Mouse (Mus musculus): ENCODE measurements around the gene Bicral. TPM values are rescaled to one million over a fixed set of nuclear protein-coding genes. Genes with fewer than 3 reads are reported as not detected.
A peak's percentile ranks its signal among the peaks of the same experiment; 100 is the strongest.

Bicral gene
- 10.8 and 11.5 TPM in 2 replicates for polyA plus RNA-seq (2014; fragmentation: Nextera tagmentation; extraction: Ambion mirVana)

DNA sequence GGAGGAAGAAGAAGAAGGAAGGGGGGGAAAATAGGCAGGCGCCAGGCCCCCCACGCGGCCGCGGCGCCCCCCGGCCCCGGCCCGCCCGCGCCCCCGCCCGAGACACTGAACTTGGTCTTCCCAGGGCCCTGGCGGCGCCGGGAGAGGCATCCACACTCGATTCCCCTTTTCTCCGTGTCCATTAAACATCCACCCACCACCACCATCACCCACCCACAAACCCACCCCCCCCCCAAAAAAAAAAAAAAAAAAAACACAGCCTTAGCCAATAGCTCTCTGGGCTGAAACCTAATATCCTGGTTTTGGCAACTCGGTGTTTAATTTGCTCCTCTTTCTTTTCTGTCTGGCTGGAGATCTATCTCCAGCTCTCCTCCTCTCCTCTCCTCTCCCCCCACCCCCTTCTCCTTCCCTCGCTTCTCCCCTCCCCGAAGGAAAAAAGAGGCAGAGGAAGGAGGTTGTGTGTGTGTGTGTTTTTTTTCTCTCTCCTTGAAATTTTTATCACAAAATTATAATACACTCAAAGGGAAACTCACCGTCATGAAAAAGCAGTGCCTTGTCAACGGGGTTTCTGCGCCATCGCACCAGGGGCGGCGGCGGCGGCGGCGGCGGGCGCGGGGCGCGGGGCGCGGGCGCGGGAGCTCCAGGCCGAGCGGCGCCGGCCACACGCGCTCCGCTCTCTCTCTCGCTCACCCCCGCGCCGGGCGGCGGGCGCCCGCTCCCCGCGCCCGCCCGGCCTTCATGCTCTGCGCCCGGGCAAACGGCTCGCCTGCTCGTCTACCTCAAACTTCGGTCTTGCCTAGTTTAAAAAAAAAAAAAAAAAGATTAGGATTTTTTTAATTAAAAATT, at the start of gene Bicral:
Gene Bicral (minus strand): TSS at position 580 of the 846 bp plus-strand sequence.
- peak within 1 kb of the TSS; percentile 58 for H3K4me2 ChIP-seq (ENCODE audit: low read depth, low read length)
- peak; percentile 77 for ATAC-seq (ENCODE audit: low read depth)
- peak within 1 kb of the TSS; percentile 62 for H3K4me3 ChIP-seq (ENCODE audit: low read depth, low read length)
- H3K9me3 ChIP-seq (ENCODE audit: control insufficient read depth, low read length) = no peaks in the 10 kb centered on the region
- H3K4me1 ChIP-seq (ENCODE audit: control insufficient read depth, insufficient read depth, low read length) = peaks cover 31% of the 10 kb centered on the region
- peak within 1 kb of the TSS; percentile 100 for H3K9ac ChIP-seq (replicated peaks; ENCODE audit: low read depth, low read length)
- 0 out of 2 replicates have a peak, but pooled peaks cover 3% of the 10 kb centered on the region for H3K36me3 ChIP-seq (ENCODE audit: control insufficient read depth, insufficient read depth, low read length)
- peak within 1 kb of the TSS; percentile 100 for H3K27ac ChIP-seq (ENCODE audit: low read depth, low read length)
- WGBS = 0% methylated on average over 52 of the region's 65 CpGs
- no peaks in the 10 kb centered on the region for H3K27me3 ChIP-seq (ENCODE audit: control insufficient read depth, insufficient read depth, low read length)

GRCm38 (mm10) chr17:46903876-46904490, 45.7 kb upstream of the Bicral start:
- Histone ChIP-seq H3K4me3 (ENCODE audit: low read depth, low read length) (no peak overlapping the region), H3K27me3 (ENCODE audit: control insufficient read depth, insufficient read depth, low read length) (no peaks in the 10 kb centered on the region), H3K27ac (ENCODE audit: low read depth, low read length) (no peak overlapping the region), H3K4me1 (ENCODE audit: control insufficient read depth, insufficient read depth, low read length) (no peaks in the 10 kb centered on the region), H3K9ac (replicated peaks; ENCODE audit: low read depth, low read length) (no peak overlapping the region), H3K4me2 (ENCODE audit: low read depth, low read length) (no peak overlapping the region; the same call in 1 of the 2 replicates), H3K9me3 (ENCODE audit: control insufficient read depth, low read length) (no peaks in the 10 kb centered on the region), H3K36me3 (ENCODE audit: control insufficient read depth, insufficient read depth, low read length) (no peaks in the 10 kb centered on the region)
- ATAC-seq (ENCODE audit: low read depth) = peak; percentile 79
- 26% methylated on average over 19 of the region's 19 CpGs for WGBS

GRCm38 (mm10) chr17:46900941-46901340, 42.7 kb upstream of the Bicral start:
- H3K4me3 ChIP-seq (ENCODE audit: low read depth, low read length) = no peak overlapping the region
- no peaks in the 10 kb centered on the region for H3K4me1 ChIP-seq (ENCODE audit: control insufficient read depth, insufficient read depth, low read length)
- WGBS = 57% methylated on average over 2 of the region's 2 CpGs
- no peaks in the 10 kb centered on the region for H3K36me3 ChIP-seq (ENCODE audit: control insufficient read depth, insufficient read depth, low read length)
- H3K9ac ChIP-seq (replicated peaks; ENCODE audit: low read depth, low read length) = no peak overlapping the region
- H3K4me2 ChIP-seq (ENCODE audit: low read depth, low read length) = no peak overlapping the region
- H3K27ac ChIP-seq (ENCODE audit: low read depth, low read length) = no peak overlapping the region
- H3K9me3 ChIP-seq (ENCODE audit: control insufficient read depth, low read length) = no peaks in the 10 kb centered on the region
- no peak for ATAC-seq (ENCODE audit: low read depth)
- no peaks in the 10 kb centered on the region for H3K27me3 ChIP-seq (ENCODE audit: control insufficient read depth, insufficient read depth, low read length)

GRCm38 (mm10) chr17:46897221-46897950, 39.1 kb upstream of the Bicral start:
- H3K4me1 ChIP-seq (ENCODE audit: control insufficient read depth, insufficient read depth, low read length) = peaks cover 12% of the 10 kb centered on the region
- 53% methylated on average over 13 of the region's 13 CpGs for WGBS
- ATAC-seq (ENCODE audit: low read depth) = no peak

DNA sequence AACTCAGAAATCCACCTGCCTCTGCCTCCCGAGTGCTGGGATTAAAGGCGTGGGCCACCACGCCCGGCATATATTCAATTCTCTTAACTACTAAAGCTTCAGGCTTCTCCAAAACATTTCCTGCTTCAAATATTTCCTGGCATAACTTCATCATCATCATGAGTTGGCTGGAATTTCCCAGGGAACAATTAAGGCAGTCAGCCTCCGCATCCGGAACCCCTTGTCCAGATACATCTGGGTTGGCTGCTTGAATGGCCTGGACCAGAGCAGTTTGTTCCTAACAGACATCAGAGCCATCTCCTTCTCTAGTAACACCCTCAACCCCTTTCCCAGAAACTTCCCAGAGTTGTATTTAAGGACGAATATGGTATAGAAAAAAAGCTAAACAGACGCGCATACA, 37.1 kb upstream of the Bicral start:
- WGBS = 91% methylated on average over 9 of the region's 9 CpGs
- H3K4me3 ChIP-seq (ENCODE audit: low read depth, low read length) = no peak overlapping the region
- H3K4me2 ChIP-seq (ENCODE audit: low read depth, low read length) = no peak overlapping the region
- H3K27me3 ChIP-seq (ENCODE audit: control insufficient read depth, insufficient read depth, low read length) = no peaks in the 10 kb centered on the region
- no peaks in the 10 kb centered on the region; the same call in 1 of the 2 replicates for H3K36me3 ChIP-seq (ENCODE audit: control insufficient read depth, insufficient read depth, low read length)
- no peaks in the 10 kb centered on the region for H3K9me3 ChIP-seq (ENCODE audit: control insufficient read depth, low read length)
- no peak overlapping the region for H3K27ac ChIP-seq (ENCODE audit: low read depth, low read length)
- ATAC-seq (ENCODE audit: low read depth) = no peak
- peaks cover 23% of the 10 kb centered on the region for H3K4me1 ChIP-seq (ENCODE audit: control insufficient read depth, insufficient read depth, low read length)
- no peak overlapping the region for H3K9ac ChIP-seq (replicated peaks; ENCODE audit: low read depth, low read length)

More at GRCm38 (mm10) chr17:46897221-46897950, 39.1 kb upstream of the Bicral start:
- H3K4me3 ChIP-seq (ENCODE audit: low read depth, low read length) = no peak overlapping the region
- no peaks in the 10 kb centered on the region for H3K9me3 ChIP-seq (ENCODE audit: control insufficient read depth, low read length)
- H3K4me2 ChIP-seq (ENCODE audit: low read depth, low read length) = no peak overlapping the region
- no peaks in the 10 kb centered on the region; the same call in 1 of the 2 replicates for H3K36me3 ChIP-seq (ENCODE audit: control insufficient read depth, insufficient read depth, low read length)
- no peak overlapping the region for H3K9ac ChIP-seq (replicated peaks; ENCODE audit: low read depth, low read length)
- no peak overlapping the region for H3K27ac ChIP-seq (ENCODE audit: low read depth, low read length)
- H3K27me3 ChIP-seq (ENCODE audit: control insufficient read depth, insufficient read depth, low read length) = no peaks in the 10 kb centered on the region

DNA sequence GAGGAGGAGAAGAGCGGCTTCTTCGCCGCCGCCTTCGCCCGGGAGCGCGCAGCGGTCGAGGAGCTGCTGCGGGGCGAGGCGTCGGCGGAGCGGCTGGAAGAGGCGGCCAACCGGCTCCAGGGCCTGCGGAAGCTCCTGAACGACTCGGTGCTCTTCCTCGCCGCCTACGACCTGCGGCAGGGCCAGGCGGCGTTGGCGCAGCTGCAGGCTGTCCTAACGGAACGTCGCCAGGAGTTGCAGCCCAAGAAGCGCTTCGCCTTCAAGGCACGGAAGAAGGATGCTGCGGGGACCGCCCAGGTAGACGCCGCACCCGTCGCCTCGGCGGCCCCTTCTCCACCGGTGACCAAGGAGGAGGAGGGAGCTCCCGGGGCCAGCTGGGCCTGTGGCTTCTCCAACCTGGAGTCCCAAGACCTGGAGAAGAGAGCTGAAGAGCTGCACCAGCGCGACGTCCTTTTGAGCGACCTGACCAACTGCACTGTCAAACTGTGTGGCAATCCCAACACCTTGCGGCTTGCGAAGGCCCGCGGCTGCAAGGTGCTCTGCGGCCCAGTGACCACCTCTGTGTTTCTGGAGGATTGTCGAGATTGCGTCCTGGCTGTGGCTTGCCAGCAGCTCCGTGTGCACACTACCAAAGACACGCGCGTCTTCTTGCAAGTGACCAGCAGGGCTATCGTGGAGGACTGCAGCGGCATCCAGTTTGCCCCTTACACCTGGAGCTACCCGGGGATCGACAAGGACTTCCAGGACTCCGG, 32.7 kb upstream of the Bicral start:
- Histone ChIP-seq H3K9me3 (ENCODE audit: control insufficient read depth, low read length) (no peaks in the 10 kb centered on the region), H3K27me3 (ENCODE audit: control insufficient read depth, insufficient read depth, low read length) (no peaks in the 10 kb centered on the region), H3K4me2 (ENCODE audit: low read depth, low read length) (peak overlapping the region; percentile 95), H3K4me3 (ENCODE audit: low read depth, low read length) (peak overlapping the region; percentile 93), H3K27ac (ENCODE audit: low read depth, low read length) (peak overlapping the region; percentile 85), H3K9ac (replicated peaks; ENCODE audit: low read depth, low read length) (peak overlapping the region; percentile 89), H3K4me1 (ENCODE audit: control insufficient read depth, insufficient read depth, low read length) (peaks cover 23% of the 10 kb centered on the region), H3K36me3 (ENCODE audit: control insufficient read depth, insufficient read depth, low read length) (no peaks in the 10 kb centered on the region; the same call in 1 of the 2 replicates)
- ATAC-seq (ENCODE audit: low read depth) = no peak; the same call in none of the 2 replicates
- 2% methylated on average over 62 of the region's 64 CpGs for WGBS

- no peaks in the 10 kb centered on the region for H3K27me3 ChIP-seq (ENCODE audit: control insufficient read depth, insufficient read depth, low read length)
- H3K4me3 ChIP-seq (ENCODE audit: low read depth, low read length) = peak within 1 kb of the TSS; percentile 93
- H3K36me3 ChIP-seq (ENCODE audit: control insufficient read depth, insufficient read depth, low read length) = no peaks in the 10 kb centered on the region; the same call in 1 of the 2 replicates
- H3K4me2 ChIP-seq (ENCODE audit: low read depth, low read length) = peak within 1 kb of the TSS; percentile 95
- peak within 1 kb of the TSS; percentile 90 for H3K27ac ChIP-seq (ENCODE audit: low read depth, low read length)
- peak; percentile 92 for ATAC-seq (ENCODE audit: low read depth)
- H3K9me3 ChIP-seq (ENCODE audit: control insufficient read depth, low read length) = no peaks in the 10 kb centered on the region
- WGBS = 0% methylated on average over 39 of the region's 40 CpGs
- H3K9ac ChIP-seq (replicated peaks; ENCODE audit: low read depth, low read length) = peak within 1 kb of the TSS; percentile 89
- H3K4me1 ChIP-seq (ENCODE audit: control insufficient read depth, insufficient read depth, low read length) = peaks cover 23% of the 10 kb centered on the region
These were observed 32.0 kb upstream of the Bicral start, which contains the start of gene Tbcc for GRCm38 (mm10) chr17:46890116-46890815. Gene Tbcc (plus strand): TSS chr17:46890684.
